Mouse (Mus musculus): ENCODE measurements around the gene Gm10197.
A peak's percentile ranks its signal among the peaks of the same experiment; 100 is the strongest.
"Not testable (repeated sequence)": the region's sequence is repeated elsewhere in the genome, so short reads cannot be mapped to it uniquely, and the experiment has no call there.

Gm10197 gene

DNA sequence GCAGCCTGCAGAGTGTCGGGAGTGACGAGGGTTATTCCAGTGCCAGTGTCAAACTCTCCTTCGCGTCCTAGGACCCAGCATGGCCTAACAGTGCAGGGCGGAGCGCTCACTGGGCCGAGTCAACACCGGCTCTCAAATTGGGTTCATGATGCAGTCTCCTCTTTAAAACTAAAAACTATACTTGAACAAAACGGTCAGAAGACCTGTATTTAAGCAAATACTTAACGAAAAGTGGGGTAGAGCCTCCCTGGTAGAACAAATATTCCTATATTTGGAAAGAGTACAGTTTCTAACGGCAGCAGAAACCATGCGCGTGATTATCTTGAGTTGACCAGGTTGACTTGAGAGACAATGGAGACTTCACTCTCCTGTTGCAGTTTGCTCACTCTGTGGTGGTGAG is at the start of gene Gm10197:
Gene Gm10197 (minus strand): TSS at position 101 of the 400 bp plus-strand sequence.
- DNase-seq, result no peak

DNA sequence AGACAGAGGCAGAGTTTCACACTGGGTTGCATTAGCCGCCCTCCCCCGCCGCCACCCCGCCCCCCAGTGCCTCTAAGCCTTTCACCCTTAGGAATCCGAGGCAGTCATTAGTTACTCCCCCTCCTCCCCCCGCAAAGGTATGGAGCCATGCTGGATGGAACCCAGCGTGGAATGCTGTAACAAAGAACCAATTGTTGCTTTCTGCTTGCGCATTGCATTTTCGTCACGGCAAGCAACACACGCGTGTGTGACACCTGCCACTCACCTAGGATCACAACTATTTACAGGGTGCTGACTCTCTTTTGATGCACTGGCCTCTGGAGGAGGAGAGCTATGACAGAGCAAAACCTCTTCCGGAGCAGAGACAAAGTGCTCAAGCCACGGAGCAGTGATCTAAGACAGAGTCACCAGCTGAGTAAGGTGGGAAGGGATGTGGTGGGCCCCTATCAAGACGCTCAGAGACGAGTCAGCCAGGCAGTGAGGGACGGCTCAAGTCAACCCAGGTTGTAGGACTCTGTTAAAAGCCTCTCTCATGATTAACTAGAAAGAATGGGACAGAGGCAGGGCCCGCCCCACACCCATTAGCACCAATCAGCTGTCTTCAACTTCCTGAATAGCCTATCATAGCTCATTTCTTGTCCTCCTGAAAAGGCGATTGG is 49.5 kb upstream of the Gm10197 start:
- DNase-seq, result peak; percentile 82

DNA sequence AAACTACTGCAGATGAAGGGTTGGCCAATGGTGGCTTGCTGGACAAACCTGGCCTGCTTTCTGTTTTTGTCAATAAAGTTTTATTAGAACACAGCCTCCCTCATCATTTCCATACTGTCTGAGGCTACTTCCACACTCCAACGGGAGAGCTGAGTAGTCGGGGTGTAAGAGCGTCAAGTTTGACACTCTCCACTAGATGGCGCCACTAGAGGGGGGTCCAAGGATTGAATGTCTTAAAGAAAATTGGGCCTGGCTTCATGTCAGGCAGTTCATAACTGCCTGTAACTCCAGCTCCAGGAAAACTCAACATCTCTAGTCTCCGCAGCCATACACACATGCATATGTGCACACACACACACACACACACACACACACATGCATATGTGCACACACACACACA is 48.3 kb upstream of the Gm10197 start:
- DNase-seq, result peak; percentile 40

DNA sequence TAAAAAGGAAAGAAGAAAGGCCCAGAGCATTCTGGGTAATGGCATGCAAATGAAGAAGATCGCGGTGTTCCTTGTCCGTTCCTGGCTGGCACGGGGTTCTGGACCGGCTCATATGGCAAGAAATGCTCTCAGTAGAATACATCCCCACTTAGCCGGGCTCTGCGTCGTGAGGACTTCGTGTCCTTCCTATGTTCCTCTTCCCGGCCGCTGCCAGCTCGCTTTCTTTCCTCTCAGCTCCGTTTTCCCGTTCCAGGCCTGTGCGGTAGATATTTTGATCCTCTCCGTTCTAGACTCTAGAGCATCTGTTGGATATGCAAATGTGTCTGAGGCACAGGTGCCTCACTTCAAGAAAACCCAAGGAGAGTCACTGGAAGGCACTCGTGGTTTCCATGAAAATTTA is 43.6 kb upstream of the Gm10197 start:
- DNase-seq, result no peak

DNA sequence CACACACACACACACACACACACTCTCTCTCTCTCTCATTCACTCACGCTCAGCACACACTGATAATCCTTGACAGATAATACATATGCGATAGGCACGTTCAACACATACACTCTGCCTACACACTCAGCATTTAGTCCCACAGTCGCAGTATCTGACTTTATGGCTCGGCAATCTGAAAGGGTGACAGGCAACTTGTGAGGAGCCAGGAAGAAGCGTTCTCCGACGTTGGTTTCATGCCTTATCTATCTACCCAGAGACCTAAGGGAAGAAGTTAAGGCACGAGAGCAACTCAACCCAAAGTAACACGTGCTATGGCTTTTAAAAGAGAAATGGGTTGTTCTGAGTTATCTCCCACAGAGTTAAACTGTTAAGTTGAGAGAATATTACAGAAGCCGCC is 43.1 kb upstream of the Gm10197 start:
- no peak for DNase-seq

DNA sequence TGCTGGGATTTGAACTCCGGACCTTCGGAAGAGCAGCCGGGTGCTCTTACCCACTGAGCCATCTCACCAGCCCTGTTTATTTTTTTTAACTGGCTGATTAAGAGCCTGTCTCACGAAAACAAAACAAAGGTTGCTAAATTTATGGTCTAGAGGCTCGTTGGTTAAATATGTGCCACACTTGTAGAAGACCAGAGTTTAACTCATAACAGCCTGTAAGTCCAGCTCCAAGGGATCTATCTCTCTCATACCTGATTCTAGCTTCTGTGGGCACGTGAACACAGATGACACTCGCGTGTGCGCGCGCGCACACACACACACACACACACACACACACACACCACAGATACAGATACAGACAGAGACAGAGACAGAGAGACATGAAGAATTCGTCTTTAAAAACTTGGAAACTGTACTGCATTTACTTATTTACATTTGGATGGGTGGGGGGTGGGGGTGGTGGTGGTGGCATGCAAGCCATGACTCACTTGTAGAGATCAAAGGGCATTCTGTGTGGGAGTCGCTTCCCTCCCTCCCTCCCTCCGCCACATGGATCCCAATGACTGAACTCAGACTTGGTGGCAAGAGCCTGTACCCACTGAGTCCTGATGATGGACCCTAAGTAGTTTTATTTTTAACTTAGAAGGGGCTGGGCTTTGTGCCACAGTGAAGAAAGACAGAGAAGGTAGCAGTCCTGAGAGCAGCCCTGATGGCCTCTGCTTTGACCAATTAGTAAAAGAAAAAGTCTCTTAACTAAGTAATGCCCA is 42.2 kb upstream of the Gm10197 start:
- DNase-seq, result no peak

DNA sequence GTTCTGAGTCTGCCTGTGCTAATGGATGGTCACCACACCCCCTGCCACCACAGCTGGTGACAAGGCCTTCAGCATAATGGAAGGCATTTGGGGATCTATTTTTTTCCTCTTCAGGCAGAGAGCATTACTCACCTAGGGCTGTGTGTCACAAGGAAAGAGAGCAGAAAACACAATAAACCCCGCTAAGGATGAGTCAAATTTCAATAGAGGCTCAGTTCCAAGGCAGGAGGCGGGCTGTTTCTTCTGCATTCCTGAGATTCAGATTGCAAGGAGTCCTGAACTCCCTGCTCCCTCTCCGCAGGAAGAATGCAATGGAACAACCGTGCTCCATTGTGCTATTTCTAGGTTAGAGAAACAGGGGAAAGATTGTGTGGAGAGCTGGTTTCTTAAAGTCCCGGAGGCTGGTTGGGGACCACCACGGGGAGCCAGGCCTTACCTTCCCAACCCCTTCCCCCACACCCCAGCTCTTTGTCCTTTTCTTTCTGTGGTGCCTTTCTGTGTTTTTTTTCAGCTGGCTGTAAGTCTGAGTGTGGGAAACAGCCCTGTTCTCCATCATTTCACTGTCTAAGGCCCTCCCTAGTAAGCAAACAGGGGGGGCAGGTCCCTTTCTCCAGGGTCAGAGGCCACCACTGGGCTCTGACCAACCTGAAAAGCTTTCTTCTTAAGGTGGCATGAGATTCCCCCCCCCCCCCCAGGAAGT is 40.7 kb upstream of the Gm10197 start:
- no peak for DNase-seq

DNA sequence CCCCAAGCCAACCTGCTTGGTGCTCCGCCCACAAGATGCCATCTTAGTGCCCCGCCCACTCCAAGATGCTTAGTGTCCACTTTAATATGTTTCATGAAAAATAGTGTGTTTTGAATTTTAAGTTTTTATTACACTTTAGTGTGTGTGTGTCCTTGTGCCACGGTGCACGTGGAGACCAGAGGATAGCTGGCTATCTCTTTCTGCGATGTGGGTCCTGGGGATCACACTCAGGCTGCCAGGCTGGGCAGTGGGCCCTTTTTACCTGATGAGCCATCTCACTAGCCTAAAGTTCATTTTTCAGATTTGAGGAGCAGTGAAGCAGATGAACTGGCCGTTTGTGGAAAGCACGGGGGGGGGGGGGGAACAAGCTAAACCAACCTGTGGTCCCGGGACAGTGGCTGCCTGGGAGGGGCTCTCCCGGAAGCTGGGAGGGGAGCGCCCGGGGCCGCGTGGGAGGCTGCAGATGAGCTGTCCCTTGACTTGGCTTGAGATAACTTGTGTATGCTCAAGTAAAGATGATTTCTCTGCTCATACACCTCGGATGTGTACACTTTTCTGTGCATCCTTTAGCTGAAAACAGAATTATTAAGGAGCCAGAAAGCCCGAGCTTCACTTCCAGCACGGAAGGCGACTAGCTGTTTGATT is 38.2 kb upstream of the Gm10197 start:
- no peak for DNase-seq

DNA sequence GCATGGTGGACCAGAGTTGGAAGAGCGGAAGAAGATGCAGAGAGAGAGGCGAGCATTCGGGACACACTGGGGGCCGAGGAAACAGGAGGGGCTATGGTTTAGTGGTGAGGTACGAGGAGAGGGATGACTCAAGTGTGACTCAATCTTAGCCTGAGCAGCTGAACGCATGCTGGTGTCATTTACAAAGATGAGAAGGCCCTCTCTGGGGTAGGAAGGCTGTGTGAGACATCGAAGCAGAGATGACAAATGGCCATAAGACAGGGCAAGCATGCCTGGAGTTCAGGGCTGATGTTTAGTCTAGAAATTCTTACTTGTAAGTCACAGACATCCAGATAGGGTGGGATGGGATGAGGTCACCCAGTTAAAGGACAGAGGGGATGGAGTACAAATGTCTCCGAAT is 36.8 kb upstream of the Gm10197 start:
- DNase-seq, result no peak

DNA sequence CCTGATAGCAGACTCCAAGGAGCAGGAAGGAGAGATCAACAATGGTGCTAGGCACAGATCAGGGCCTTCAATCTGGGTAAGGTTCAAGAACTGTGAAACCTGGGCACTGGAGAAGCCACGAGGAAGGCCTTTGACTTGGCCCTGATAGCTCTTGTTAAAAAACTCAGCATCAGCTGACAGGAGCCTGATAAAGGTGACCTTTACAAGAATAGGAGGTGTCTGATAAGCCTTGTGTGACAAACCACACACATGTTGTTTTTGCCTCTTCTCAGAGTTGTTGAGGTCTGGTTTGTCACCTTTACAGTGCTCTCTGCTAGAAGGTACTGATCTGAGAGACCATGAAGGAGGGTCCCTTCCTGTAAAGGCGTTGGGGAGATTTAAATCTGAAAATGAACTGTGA is 35.8 kb upstream of the Gm10197 start:
- no peak for DNase-seq

DNA sequence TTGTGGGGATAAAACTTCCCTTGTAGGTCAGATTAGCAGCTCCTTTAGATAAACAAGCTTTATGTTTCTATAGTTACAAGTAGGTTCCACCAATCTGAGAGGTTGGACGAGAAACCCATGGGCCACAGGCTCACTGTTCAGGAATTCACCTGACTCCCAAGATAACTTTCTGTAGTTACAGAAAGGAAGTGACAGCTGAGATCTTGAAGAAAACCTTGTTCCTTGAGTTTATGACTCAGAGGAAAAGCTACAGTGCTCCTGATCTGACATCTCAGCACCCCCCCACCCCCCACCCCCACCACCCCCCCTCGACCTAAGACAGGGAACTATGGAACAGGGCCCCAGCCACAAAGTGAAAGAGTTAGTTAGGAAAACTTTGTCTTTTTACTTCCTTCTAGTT is 34.2 kb upstream of the Gm10197 start:
- no peak for DNase-seq

DNA sequence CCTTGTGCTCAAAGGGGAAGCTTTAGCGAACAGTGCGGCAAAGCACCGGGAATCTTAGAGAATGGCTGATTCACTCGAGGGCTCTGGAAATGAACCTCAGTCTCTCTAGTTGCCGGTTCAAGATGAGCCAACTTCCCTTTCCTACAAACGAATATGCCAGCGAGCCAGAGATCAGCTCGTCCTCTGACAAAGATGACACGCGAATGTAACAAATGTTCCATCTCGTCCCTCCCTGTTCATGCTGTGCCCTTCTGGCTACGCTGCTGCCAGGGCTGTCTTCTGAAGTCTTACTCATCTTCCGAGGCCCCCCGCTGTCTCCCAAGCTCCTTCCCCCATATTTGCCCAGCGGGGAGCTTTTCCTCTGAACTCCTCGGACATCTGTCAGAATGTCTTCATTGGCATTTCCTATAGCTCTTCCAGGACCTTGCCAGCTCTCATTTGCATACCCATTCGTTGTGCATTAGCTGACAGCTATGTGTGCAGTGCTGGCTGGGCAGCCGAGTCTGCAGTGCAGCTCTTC is 33.3 kb upstream of the Gm10197 start:
- DNase-seq, result no peak

DNA sequence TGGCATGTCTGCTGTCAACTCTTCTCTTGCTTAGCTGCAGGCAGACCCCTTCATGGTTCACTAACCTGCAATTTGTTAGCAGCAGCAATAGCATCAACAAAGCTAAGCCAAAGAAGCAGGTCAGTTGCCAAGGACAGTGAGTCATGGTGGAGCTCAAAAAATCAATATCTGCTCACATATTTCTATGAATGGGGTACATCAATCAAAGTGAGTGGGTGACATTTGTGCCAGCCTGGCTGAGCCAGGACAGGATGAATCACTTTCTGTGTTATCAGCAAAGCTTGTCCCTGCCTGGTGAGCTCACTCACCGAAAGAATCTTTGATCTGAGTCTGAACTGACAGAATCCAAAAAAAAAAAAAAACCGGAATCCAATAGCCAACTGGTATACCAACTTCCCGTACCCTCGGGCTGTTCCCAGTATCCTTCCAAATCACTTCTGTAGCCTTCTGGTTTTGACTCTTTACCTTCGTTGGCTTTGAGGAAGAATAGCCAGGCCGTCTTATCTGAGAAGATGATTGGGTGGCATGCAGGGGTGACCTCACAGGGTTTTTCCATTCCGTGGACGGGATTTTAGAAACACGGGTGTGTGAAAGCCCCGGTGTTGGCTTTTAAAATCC is 32.8 kb upstream of the Gm10197 start:
- no peak for DNase-seq

DNA sequence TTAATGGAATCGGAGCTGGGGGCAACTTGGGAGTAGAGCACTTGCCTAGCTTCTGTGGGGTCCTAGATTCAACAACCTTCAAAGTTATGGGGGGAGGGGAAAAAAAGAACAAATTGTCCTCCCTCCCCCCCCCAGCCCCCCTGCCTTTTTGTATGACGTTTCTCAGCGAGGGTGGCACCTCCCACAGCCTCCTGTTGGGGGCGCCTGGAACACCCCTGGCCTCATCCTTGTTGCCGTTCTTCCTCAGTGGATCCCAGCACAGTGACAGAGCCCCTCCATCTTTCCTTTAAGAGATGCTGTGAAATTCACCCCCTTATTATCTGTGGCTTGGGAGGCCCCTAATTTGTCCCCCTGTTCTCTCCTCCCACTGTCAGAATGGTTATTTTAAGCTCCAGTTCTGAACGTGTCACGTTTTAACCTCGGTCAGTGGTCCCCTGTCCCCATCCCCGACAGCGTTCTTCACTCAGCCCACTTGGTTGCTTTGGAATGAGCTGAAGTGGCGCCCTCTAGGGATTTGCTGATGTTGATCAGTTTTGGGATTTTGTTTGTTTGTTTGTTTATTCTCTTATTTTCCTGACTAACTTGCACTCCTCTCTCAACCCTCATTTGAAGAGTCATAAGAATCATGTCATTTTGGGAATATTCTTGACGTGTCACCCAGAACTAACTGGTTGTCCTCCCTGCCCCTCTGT is 31.3 kb upstream of the Gm10197 start:
- no peak for DNase-seq

DNA sequence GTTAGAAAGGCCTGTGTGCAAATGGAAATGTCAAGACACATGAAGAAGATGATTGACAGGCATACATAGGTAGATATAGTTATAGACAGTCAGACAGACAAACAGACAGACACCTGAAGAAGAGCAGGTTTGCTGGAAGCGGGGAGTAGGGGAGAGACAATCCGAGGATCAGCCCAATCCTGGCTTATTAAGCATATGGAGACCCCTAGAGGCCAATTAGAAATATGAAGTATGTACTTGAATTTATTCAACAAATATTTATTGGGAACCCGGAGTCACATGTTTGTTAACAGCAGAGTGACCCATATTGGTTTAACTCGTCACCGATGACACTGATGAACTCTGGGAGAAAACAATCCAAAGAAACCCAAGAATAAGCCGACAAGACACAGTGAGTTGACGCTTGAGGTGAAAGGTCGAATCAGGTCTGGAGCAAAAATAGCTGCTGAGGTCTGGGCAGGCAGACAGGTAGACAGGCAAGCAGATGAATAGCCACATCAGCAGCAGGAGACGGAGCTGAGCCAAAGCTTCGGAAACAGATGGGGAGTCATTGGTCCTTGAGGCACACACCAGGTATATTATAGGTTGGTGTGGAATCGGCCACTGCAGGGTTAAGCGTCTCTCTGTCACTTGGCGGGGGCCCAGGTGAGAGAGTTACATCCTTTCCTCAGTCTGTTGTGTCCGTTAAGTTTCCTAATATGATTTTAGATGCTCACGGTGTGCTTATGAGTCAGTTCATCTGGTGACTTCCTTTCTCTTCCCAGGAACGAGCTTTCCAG is 29.0 kb upstream of the Gm10197 start:
- no peak for DNase-seq

DNA sequence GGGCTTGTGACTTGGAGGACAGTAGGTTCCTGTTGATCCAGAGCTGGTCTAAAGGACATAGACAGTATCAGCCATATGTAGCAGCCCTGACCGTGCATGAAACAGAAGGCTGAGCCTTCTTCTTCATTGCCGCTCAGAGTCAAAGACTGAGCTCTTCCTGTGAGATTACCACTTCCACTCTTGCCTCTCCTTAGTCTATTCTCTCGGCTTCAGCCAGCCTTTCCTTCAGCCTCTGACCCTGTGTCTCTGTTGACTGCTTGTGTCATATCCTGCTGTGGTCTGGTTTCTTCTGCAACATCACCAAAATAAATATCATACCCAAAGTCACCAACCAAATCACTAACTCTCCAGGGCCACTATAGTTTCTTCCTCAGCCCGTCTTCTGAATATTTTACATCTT is 27.6 kb upstream of the Gm10197 start:
- no peak for DNase-seq

DNA sequence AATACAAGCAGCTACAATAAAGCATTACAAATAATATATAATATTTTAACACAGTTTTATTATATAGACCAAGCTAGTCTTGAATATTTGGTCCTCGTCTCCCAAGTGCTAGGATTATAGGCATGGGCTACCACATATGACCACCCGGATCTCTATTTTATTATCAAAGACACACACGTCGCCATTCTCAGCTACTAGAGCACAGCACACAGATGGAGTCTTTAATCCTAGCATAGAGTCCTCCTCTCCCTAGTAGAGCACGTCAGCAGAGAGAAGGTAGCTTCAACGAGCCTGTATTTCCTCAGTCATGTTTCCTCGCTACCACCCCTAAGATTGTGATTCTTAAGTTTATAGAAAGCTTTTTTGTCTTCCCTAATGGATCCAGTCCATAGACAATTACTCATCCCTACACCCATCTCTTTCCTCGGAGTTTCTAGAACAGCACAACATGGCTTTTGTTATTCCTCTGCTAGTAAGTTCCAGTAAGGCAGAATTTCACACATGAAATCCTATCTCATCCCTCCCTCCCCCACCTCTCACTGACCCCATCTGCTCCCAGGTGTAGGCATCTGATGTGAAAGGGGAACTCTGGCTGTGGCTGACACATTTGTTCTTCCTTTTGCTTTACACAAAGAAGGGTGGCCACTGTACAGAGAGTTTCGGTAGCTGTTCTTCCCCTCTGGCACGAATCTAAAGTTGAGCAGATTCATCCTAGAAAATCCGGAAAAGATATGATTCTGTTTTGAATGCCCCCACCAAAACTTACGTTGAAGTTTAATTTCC is 26.1 kb upstream of the Gm10197 start:
- DNase-seq, result no peak

DNA sequence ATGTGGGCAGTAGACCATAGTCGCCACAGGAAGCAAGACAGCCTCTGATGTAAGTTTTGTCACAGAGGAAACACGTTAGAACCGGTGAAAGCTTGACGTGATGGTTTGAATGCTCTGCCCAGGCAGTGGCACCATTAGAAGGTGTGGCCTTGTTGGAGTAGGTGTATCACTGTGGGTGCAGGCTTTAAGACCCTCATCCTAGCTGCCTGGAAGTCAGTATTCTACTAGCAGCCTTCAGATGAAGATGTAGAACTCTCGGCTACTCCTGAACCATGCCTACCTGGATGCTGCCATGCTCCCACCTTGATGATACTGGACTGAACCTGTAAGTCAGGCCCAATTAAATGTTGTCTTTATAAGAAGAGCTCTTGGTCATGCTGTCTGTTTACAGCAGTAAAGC is 24.2 kb upstream of the Gm10197 start:
- not testable (repeated sequence) for DNase-seq

DNA sequence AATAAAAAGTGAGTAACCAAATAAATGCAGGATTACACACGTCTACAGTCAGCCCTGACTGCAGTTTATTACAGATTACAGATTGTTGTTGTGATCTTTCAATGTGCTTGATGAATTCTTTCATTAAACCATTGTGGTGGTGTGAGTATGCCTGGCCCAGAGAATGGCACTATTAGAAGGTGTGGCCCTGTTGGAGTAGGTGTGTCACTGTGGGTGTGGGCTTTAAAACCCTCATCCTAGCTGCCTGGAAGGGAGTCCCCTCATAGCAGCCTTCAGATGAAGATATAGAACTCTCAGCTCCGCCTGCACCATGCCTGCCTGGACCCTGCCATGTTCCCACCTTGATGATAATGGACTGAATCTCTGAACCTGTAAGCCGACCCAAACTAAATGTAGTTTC is 23.4 kb upstream of the Gm10197 start:
- DNase-seq, result not testable (repeated sequence)

DNA sequence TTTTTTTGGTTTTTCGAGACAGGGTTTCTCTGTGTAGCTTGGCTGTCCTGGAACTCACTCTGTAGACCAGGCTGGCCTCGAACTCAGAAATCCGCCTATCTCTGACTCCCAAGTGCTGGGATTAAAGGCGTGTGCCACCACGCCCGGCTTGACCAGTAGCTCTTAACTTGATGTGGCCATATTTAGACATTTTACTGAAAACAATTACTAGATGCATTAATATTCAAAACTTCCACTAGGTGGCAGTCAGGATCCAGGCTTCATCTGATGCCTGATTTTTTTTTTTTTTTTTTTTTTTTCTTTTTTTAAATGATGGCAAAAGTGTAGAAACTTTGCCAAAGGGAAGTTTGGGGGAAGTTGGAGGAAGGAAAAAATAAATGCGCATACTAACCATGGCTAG is 23.0 kb upstream of the Gm10197 start:
- no peak for DNase-seq

DNA sequence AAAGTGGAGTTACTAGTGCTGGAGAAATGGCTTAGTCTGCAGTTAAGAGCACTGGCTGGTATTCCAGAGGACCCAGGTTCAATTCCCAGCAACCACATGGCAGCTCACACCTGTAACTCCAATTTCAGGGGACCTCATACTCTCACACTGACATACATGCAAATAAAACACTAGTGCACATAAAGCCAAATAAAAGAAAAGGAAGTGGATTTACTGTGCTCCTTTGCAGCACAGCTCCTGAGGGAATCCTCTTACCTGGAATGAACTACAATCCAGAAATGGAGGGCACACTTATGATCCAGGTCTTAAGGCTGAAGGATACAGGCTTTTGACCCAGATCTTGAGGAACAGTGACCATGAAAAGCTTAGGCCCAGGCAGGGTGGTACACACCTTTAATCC is 22.1 kb upstream of the Gm10197 start:
- no peak for DNase-seq

Measured in kidney, adult 18-20 months (tissue).